Mouse (Mus musculus): Measurements from ENCODE around the gene Asb10.
A peak's percentile ranks its signal among the peaks of the same experiment; 100 is the strongest.
"Not testable (repeated sequence)": the region's sequence is repeated elsewhere in the genome, so short reads cannot be mapped to it uniquely, and the experiment has no call there.

Asb10 gene

DNA sequence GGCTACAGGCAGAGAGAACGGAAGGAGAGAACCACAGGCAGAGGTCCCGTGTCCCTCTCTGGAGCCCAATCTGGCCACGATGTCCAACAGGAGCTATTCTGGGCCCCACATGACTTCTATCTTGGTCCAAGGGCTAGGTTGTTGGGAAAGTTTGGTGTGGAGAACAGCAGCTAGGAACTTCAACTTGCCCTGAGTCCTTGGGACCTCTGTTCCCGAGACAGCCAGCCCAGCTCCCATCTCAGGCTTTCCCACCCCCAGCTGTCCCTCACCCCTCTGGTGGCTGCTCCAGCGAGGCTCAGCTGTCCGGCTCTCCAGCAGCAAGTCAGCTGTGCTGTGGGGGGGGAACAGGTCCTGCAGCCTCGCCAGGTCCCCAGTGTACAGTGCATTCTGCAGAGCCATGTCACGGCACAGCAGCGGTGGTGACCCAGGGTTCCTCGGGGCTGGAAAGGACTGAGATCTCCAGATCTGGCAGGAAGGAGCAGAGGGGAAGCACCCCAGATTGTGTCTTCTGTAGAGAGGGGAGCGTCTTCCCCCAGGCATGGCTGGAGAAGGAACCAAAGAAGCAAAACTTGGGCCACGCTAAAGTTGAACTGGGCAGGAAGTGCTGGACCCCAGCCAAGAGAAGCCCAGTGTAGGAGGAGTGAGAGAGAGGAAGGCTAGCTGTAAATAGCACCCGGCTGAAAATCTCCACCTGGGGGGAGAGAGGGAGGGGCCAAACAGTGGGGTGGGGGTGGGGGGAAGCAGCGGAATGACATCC is at the start of gene Asb10:
Gene Asb10, minus strand, starts transcription at position 592 of the 757 bp plus-strand sequence.
- peak; percentile 46 for DNase-seq (ENCODE audit: low read depth)

DNA sequence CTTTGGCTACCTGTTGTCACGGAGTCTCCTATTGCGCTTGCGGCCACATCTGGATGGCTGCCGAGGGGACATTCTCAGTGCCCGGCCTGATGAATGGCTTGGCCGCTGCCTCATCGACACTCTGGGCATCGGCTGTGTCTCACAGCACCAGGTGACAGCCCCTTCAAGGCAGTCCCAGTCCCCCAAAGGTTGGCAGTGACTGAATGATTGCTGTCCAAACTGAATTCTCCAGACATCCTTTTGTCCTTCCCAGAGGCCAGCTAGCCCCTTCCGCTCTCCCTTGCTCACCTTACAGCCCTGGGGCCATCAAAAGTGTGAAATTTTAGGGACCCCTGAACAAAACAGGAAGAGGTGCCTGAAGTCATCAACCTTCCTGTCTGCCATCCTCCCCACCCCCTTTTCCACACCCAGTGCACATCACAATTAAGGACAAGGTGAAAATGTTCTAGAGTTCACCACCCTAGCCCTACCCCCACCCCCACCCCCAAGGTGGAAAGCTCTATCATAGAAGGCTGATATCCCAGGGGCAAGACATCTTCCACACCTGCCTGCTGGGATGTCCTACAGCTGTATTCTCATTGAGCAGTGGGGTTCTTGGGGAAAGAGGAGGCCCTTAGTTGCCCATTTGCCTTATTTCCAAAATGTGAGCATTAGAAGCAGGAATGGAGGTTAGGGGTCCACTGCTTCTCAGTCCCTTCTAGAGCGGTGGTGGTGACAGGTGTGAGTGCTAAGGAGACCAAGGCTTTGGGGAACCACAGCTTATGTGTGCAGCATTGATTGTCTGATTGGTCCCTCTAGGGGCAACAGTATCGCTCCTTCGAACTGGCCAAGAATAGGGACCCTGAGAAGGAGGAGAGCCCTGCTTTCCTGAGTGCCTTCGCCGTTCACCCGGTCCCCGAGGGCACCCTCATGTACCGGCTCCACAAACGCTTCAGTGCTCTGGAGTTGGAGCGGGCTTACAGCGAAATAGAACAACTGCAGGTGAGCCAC is 49.0 kb upstream of the Asb10 start:
- DNase-seq (ENCODE audit: low read depth) = no peak

DNA sequence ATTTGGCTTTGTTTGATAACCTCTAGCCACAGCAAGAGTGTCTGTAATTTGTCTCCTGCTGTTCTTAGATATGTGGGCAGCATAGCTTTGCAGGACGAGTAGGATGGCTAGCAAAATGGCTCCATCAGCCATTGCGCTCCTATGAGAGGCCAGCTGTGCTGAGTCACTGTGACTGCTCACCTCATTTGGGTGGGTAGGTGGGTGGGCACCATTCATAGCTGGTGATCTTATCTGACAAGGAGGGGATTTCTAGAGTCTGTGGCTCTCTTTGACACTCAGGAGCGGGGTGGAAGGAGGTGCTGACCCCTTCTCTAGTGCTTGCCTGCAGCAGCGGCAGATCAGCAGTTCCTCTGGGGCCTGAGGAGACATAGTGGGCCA is 46.4 kb upstream of the Asb10 start:
- DNase-seq (ENCODE audit: low read depth) = peak; percentile 60

DNA sequence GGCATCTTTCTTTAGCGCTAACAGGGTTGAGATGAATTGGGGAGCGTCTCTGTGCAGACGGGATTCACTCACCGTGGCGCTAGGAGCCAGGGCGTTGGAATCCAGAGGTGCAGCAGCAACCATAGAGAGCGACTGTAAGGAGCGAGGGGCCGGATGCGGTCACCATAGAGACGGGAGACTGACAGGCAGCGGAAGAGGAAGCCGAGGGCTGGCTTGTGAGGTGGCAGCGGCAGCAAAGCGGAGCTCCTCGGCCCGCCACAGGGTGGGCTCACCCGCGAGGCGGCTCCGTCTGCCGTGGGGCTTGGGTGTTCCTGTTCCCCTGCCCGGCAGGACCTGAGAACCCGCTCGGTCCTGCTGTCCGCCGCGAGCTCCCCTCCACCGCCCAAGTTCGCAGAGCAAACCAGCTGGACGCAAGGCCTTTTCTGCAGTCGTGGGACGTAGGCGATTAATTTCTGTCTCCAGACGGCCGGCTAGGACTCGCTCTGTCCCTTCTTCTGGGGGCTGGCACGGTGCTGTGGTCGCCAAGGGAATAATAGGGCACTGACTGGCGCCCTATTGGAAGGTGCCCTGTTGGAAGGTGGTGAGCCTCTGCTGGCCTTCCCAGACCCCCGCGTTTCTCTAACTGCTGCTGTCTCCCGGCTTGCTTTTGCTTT is 45.9 kb upstream of the Asb10 start, which contains the start of gene Chpf2:
Gene Chpf2, plus strand, starts transcription at position 195 of the 653 bp plus-strand sequence.
- peak; percentile 89 for DNase-seq (ENCODE audit: low read depth)

DNA sequence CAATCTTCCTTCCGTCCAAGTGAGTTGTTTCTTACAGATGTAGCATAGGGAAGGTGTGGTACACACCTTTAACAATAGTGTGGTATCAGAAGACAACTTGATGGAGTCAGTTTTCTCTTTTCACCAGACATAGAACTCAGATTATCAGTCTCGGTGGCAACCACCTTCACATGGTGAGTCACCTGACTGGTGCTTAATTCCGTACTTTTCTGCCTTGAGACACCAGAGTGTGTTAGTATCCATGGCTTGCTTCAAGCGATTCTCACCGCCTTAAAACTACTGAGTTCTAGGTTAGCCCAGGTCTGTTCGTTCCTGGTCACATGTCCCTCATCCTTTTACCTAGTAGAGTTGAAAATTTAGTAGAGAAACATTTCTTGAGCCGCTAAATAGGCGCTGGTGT is 45.3 kb upstream of the Asb10 start:
- peak; percentile 37 for DNase-seq (ENCODE audit: low read depth)

DNA sequence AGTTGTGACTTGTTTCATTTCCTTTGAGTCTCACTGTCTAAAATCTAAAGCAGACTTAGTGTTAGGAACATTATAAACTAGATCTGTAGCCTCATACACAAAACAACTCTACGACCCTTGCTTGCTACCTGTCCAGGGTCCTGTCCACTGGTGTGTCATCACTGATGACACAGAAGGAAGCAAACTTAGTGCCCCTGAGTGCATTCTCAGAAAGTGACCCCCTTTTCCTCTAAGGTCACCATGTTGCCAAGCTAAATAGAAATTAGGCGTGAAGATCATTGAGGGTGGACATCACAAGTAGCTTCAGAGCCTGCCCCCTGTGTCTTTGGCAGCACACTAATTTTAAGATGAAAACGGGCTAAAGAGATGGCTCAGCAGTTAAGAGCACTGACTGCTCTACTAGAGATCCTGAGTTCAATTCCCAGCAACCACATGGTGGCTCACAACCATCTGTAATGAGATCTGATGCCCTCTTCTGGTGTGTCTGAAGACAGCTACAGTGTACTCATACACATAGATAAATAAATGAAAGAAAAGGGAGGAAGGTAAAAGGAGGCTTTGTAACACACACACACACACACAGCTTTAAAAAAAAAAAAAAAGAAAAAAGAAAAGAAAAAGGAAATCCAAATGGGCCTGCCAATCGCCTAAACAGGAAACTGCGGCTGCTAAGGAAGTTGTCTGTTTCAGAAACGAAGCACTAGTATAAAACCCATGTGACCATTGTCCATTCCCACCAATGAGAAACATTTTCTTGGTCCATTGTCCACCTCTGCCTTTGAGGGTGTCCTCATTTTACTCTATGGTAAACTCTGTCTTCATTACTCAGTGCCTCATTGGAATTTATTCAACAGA is 37.6 kb upstream of the Asb10 start:
- no peak for DNase-seq (ENCODE audit: low read depth)

DNA sequence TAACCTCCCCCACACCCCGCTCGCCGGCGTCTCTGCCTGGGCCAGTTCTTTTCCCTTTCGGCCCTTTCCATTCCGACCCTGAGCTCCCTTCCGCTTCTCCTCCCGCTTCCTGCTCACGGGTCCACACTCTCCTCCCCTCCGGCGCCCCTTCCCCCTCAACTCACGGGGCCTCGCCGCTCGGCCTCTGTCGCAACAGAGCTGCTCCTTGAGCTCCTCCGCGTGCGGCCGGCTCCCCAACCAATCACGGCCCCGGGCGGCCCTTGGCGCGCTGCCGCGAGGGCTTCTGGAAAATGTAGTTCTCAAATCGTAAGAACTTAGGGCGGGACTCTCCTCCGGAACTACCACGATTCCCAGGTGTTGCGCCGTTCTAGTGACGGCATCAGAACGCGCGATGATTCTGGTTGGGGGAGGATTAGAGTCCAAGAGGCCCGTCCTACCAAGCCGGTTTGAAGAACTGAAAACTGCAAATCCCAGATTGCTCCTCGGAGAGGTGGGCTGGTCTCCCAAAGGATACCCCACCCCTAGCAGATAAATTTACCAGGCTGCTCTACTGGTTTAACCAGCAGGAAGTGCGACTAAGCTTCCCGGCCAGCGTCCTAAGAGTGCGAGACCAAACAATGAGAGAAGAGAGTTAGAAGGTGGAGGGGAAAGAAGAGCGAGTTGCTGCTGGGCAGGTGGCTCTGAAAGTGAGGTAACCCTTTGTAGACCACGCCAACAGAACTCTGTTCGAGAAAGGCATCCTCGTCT is 36.6 kb upstream of the Asb10 start, which contains the start of gene Abcf2:
Gene Abcf2, minus strand, starts transcription at position 285 of the 747 bp plus-strand sequence.
- DNase-seq (ENCODE audit: low read depth) = peak; percentile 100

DNA sequence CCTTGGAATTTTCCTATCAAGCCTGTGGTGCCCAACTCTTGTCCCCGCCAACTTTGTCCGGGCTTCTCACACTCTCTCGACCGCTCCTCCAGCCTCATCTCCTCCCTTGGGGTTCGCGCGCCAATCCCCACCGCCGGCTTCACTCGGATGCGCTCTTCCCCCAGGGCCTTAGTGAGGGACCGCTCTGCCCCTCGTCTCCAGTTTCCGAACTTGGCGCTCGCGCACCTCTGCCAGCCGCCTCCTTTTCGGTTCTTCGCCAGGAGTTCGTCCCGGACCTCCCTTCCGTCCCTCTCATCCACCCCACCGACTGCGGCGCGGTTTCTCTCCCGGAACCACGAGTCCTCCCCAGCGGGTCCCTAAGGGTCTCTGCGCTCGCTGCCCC is 36.0 kb upstream of the Asb10 start:
- DNase-seq (ENCODE audit: low read depth) = peak; percentile 56

DNA sequence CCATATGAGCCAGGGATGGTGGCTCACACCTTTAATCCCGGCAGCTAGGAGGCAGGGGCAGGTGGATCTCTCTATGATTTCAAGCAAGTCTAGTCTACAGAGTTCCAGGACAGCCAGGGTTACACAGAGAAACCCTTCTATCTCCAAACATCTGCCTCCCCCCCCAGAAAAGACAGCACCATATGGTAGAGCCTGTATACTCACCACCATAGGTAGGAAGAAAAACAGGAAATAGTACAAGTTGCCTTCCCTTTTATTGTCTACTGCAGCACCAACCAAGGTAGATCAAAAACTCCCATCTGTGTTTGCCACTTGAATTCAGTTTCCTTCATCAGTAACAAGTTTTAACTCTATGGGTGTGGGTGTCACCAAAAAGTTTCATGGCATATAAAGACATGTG is 35.2 kb upstream of the Asb10 start:
- no peak for DNase-seq (ENCODE audit: low read depth)

DNA sequence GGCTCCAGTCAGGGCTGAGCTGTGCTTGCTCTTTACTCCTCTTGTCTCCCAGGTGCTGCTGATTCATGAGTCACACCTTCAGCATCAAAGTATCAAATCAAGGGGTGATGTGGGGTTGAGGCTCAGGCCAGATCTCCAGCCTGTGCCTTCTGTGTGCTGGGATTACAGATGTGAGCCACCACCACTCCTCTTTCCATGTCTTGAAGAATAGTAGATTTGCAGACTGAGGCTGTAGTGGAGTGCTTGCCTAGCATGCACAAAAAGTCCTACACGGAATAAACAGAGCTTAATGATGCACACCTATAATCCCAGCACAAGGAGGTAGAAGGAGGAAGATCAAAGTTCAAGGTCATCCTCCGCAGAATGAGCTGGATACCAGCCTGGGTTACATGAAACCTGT is 15.9 kb upstream of the Asb10 start, which contains the start of gene 4931409K22Rik:
Gene 4931409K22Rik, minus strand, starts transcription at position 101 of the 400 bp plus-strand sequence.
- no peak for DNase-seq (ENCODE audit: low read depth)

DNA sequence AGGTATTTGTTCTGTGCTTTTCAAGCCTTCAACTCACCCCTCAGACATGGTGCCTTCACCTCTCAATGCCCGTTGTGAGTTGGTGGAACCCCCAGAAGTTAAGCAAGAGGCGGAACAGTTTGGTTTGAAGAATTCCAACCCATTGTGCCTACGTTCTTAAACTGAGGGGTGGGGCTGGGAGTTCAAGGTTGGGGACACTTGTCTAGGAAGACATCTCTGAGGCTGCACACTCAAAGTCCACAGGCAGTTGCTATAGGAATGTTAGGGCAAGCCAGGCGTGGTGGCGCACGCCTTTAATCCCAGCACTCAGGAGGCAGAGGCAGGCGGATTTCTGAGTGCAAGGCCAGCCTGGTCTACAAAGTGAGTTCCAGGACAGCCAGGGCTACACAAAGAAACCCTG is 14.6 kb upstream of the Asb10 start:
- not testable (repeated sequence) for DNase-seq (ENCODE audit: low read depth)

DNA sequence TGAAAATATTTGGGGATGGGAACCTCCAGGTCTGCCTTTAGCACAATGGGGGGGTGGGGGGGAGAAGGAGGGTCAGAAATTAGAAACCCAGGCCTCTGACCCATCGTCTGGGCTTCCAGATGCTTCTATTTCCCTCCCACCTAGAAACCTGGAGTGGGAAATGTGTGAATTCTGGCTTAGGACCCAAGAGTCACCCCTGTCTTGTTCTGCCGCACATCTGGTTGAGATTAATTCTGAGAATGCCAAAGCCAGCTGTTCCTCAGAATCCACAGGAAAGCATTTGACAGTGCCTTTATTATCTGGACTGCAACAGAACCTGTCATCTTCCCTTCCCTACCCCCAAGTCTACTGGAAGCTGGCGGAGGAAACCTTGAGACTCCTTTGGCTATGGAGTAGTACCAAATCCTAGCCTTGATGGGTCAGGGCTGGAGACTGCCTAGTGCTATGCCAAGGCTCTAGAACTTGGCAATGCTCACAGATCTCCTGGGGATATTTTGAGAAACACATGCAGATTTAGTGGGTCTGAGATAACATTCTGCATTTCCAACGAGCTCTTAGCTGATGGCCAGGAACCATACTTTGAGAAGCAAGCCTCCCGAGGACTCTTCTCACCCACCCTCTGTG is 13.0 kb upstream of the Asb10 start:
- peak; percentile 64 for DNase-seq (ENCODE audit: low read depth)

DNA sequence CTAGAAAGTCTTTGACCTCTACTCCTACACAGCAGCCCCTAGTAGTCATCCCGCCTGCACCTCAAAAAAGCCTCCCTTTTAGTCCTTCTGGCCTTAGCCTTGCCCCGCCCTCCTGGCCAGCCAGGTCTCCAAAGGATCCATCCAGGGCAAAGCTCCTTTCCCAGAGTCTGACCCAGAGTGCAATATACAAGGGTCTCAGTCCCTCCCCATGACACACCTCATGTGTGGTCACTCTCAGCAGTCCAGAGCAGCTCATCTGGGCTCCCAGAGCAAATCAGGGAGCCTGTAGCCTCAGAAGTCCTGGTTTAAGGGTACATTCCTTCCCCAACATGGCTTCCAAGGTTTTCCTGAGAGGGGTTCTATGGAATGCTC is 10.5 kb upstream of the Asb10 start:
- no peak for DNase-seq (ENCODE audit: low read depth)

DNA sequence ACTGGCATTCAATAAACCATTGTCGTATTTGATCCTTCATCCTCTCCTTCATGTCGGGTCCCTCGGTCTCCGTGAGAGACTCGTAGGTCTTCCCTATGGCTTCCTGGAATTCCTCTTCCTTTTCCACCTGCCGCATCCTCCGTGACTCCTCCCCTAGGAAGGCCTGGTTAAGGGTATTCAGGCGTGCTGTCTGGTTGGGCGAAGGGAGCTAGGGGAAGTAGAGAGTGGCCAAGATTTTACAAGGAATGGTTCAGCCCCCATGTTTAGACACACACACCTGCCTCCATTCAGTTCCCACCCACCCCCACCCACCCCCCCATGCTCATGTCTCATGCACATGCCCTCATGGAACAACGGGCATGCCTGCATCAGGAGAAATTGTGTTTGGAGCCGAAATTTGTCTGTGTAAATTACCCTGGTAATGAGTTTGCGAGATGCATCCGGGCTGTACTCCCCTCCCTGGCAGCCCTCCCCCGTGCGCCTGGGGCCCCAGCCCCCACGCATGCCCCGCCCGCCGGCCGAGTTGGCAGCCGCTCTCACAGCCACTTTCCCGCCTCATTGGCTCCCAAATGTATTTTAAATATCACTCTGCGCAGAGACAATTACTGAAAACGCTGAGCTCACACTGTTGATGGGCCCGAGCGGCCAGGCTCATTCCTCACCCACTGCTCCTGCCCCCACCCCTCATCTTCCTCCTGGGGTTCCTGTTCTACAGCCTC is 10.0 kb upstream of the Asb10 start:
- DNase-seq (ENCODE audit: low read depth) = no peak

DNA sequence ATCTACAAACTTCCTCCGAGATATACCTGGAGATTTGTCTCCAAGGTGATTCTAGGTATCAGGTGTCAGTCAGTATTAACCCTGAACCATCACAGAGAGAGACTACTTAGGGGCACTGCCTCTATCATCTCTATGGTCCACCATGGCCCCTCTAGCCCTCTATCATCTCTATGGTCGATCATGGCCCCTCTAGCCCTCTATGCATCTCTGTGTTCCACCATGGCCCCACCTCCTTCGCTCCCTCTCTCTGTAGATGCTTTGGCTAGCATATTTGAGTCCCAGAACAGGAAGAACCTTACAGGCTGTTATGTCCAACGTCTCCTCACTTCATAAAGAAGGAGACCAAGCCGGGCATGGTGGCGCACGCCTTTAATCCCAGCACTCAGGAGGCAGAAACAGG is 1.9 kb upstream of the Asb10 start:
- DNase-seq (ENCODE audit: low read depth) = peak; percentile 38

DNA sequence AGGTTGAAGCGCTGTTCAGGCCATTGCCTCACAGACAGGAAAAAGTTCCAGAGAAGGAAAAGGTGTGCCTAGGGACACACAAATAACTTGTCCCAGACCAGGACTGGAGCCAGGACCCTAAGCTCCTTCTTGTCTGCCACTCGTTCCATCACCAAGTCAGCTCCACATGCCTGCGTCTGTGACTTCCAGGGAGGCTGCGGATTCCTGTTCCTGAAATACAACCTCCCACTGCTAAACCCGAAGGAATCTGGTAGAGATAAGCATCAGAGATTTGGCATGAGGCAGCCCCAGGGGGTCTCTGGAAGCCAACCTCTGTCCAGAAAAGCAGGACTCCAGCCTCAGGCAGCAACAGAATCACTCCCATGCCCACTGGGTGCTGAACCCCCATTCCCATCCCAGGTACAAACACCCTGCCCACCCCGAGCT is 379 bp upstream of the Asb10 start:
- DNase-seq (ENCODE audit: low read depth) = no peak

DNA sequence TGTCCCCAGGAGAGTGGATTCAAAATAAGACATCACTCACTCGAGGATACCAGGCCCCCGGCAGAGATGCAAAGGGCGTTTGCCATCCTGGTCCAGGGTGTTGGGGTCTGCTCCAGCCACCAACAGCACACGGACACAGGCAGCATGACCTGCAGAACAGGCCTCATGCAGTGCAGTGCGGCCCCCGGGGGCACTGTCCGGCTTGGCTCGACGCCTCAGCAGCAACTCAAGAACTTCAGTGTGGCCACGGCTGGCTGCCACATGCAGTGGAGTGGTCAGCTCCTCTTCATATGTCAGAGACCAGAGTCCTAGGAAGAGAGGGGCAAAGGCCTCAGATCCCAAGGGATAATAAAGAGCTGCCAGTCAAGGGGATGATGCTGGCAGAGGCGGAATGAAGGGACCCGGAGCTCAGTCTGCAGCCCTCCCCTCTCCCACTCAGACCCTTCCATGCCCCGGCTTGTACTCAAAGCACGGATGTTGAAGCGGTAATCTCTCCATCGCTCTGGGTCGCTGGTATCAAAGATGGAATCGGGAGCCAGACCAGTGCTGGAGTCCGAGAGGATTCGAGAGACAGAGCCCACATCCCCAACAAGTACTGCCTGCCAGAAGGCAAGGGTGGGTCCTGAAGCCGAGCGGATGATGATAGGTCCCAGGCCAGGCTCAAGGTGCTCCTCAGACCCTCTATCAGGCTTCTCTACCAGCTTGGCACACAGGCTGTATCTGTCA is 1.0 kb downstream of the Asb10 start:
- no peak for DNase-seq (ENCODE audit: low read depth)

DNA sequence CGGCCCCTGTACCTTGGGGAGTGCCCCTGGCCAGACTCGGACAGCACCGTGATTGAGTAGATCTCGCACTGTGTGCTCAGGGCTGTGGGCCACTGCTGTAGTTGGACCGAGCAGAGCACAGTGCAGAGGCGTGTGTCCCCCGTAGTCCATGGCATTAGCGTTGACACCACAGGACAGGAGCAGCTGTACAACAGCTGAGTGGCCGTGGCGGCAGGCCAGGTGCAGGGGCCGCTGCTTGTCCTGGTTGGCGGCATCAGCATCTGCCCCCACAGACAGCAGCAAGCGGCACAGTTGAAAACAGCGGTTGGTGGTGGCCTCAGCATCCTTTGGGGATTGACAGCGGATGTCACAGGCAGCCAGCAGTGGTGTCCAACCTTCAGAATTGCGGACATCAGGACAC is 3.2 kb downstream of the Asb10 start:
- no peak for DNase-seq (ENCODE audit: low read depth)

DNA sequence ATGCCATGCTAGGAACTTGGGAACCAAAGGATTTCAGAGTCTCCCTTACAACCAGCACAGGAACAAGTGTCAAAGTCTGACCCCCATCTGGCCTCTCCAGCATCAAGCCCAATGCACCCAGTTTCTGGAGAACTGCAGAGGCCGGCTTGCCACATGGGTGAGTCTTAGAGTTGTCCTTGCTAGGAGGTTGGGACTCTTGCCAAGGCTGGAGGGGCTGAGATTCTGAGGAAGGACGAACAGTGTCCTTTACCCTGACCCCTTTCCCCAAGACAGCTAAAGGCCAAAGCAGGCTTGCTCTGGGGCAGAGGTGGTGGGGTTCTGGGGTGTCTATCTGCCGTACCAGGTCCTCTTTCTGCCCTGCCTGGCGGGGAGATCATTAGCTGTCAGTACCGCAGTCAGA is 4.3 kb downstream of the Asb10 start:
- no peak for DNase-seq (ENCODE audit: low read depth)

Measured in NIH3T3 (cell line).